33 mouse cellular contexts compared by ENCODE assay signal in genomic region chr2:93840109-93840508, GRCm38 (mm10). TPM values are rescaled to one million over a fixed set of nuclear protein-coding genes. Genes with fewer than 3 reads are reported as not detected.
DNase-seq lines count a peak whose midpoint lies in the region; ATAC-seq and TF ChIP-seq lines count a peak whose summit lies in the region.
"Had no signal": no experiment of that assay in that cellular context is flagged by ENCODE, and none has a peak within 500 bp of the region (broad histone marks: within the 10 kb centered on the region; RNA-seq: fewer than 3 reads in every experiment).

No protein-coding gene starts in this region.

- no peaks in the 10 kb centered on the region for H3K27me3 ChIP-seq in cerebellum, adult 2 months (ENCODE audit: control insufficient read depth, insufficient read depth, low read length)
- H3K27me3 ChIP-seq in hindbrain, postnatal 0 days (ENCODE audit: insufficient read depth, low read length), result no peaks in the 10 kb centered on the region
- H3K27me3 ChIP-seq in hindbrain, embryonic 16.5 days (replicated peaks; ENCODE audit: control insufficient read depth, insufficient read depth, low read length), result no peaks in the 10 kb centered on the region
- H3K27me3 ChIP-seq: embryonic facial prominence, embryonic 15.5 days; forebrain, embryonic 12.5 days; heart, embryonic 15.5 days; hindbrain, embryonic 13.5 days; limb, embryonic 13.5 days; lung, embryonic 15.5 days; neural tube, embryonic 12.5 days had no signal

- no peak overlapping the region for H3K9ac ChIP-seq in hindbrain, postnatal 0 days (replicated peaks; ENCODE audit: low read length)
- H3K9ac ChIP-seq in hindbrain, embryonic 16.5 days (ENCODE audit: low read depth, low read length), result no peak overlapping the region
- H3K9ac ChIP-seq: embryonic facial prominence, embryonic 15.5 days; forebrain, embryonic 12.5 days; forebrain, postnatal 0 days; heart, embryonic 15.5 days; hindbrain, embryonic 13.5 days; limb, embryonic 13.5 days; lung, embryonic 15.5 days; neural tube, embryonic 12.5 days had no signal

- peak; percentile 43 to 65 for DNase-seq in cerebellum, adult 2 months
- DNase-seq in cerebellum, adult 9-11 months, result no peak
- DNase-seq in frontal cortex, postnatal 14 days (ENCODE audit: low spot score in 2 of 2), result no peak
- DNase-seq in hindbrain, postnatal 0 days (ENCODE audit: low spot score), result peak; percentile 53
- peak; percentile 67 for DNase-seq in brain, adult 2 months (ENCODE audit: low read depth, low spot score)
- DNase-seq: adrenal gland, postnatal 10 days; forebrain, postnatal 0 days; heart, postnatal 4 days; kidney, adult 11 months; kidney, postnatal 25 days; thymus, adult 2 months; thymus, postnatal 4 days had no signal

- no peak for TF ChIP-seq POLR2A in cerebellum, adult 2 months (IDR thresholded peaks at IDR 0.05; ENCODE audit: borderline replicate concordance, insufficient read depth, low read length)

- 0 out of 2 replicates have a peak, but pooled peaks have one; percentile 34 for ATAC-seq in frontal cortex, adult (ENCODE audit: low TSS enrichment)
- ATAC-seq in hindbrain, postnatal 0 days, result peak; percentile 52; the same call in 1 of the 2 replicates
- no peak for ATAC-seq in hindbrain, embryonic 16.5 days
- ATAC-seq: forebrain, postnatal 0 days; inflammation-experienced regulatory T-cells, adult 6 months; midbrain, embryonic 16.5 days had no signal

- H3K4me3 ChIP-seq in cerebellum, adult 2 months (replicated peaks; ENCODE audit: insufficient read depth, low read depth, low read length), result no peak overlapping the region
- H3K4me3 ChIP-seq in hindbrain, postnatal 0 days (ENCODE audit: low read length), result no peak overlapping the region
- H3K4me3 ChIP-seq in hindbrain, embryonic 16.5 days (ENCODE audit: low read length), result no peak overlapping the region
- H3K4me3 ChIP-seq: embryonic facial prominence, embryonic 10.5 days; embryonic facial prominence, embryonic 15.5 days; forebrain, embryonic 12.5 days; heart, embryonic 10.5 days; heart, embryonic 15.5 days; hindbrain, embryonic 13.5 days; limb, embryonic 13.5 days; lung, embryonic 15.5 days; midbrain, embryonic 10.5 days; myocyte; neural tube, embryonic 12.5 days had no signal

- WGBS in cerebellum, adult 2 months, result 4% methylated on average over 6 of the region's 6 CpGs
- 44% methylated on average over 6 of the region's 6 CpGs for WGBS in hindbrain, postnatal 0 days
- WGBS in hindbrain, embryonic 16.5 days, result 64% methylated on average over 6 of the region's 6 CpGs

- H3K27ac ChIP-seq in cerebellum, adult 2 months (ENCODE audit: insufficient read depth, low read length), result no peak overlapping the region
- no peak overlapping the region for H3K27ac ChIP-seq in hindbrain, postnatal 0 days
- no peak overlapping the region for H3K27ac ChIP-seq in hindbrain, embryonic 16.5 days (ENCODE audit: low read depth, low read length)
- H3K27ac ChIP-seq: embryonic facial prominence, embryonic 10.5 days; embryonic facial prominence, embryonic 15.5 days; forebrain, embryonic 12.5 days; heart, embryonic 10.5 days; heart, embryonic 15.5 days; hindbrain, embryonic 13.5 days; limb, embryonic 13.5 days; lung, embryonic 15.5 days; midbrain, embryonic 10.5 days; neural tube, embryonic 12.5 days had no signal

- H3K36me3 ChIP-seq in hindbrain, postnatal 0 days (ENCODE audit: insufficient read depth, low read length), result peaks cover 17% of the 10 kb centered on the region; the same call in 1 of the 2 replicates
- peaks cover 18% of the 10 kb centered on the region; the same call in 1 of the 2 replicates for H3K36me3 ChIP-seq in hindbrain, embryonic 16.5 days (ENCODE audit: control insufficient read depth, insufficient read depth, low read length)

- H3K9me3 ChIP-seq in hindbrain, postnatal 0 days (ENCODE audit: low read length), result no peaks in the 10 kb centered on the region
- no peaks in the 10 kb centered on the region for H3K9me3 ChIP-seq in hindbrain, embryonic 16.5 days (ENCODE audit: control insufficient read depth, low read length)
- H3K9me3 ChIP-seq: embryonic facial prominence, embryonic 10.5 days; embryonic facial prominence, embryonic 15.5 days; forebrain, embryonic 12.5 days; G1E; heart, embryonic 10.5 days; heart, embryonic 15.5 days; limb, embryonic 13.5 days; lung, embryonic 15.5 days; midbrain, embryonic 10.5 days; neural tube, embryonic 12.5 days had no signal

- peak; percentile 33; the same call in 1 of the 2 replicates for TF ChIP-seq CTCF in cerebellum, adult 2 months (IDR thresholded peaks at IDR 0.05; ENCODE audit: borderline replicate concordance, insufficient read depth, low read depth, low read length)
- peak; percentile 37 for TF ChIP-seq CTCF in hindbrain, postnatal 0 days (IDR thresholded peaks at IDR 0.05; ENCODE audit: low read depth)

- no peak overlapping the region for H3K4me2 ChIP-seq in hindbrain, postnatal 0 days (ENCODE audit: low read depth, low read length)
- no peak overlapping the region for H3K4me2 ChIP-seq in hindbrain, embryonic 16.5 days (ENCODE audit: low read length)
- H3K4me2 ChIP-seq: embryonic facial prominence, embryonic 15.5 days; forebrain, embryonic 12.5 days; heart, embryonic 15.5 days; hindbrain, embryonic 13.5 days; limb, embryonic 13.5 days; liver, embryonic 11.5 days; lung, embryonic 15.5 days; neural tube, embryonic 12.5 days had no signal

- H3K4me1 ChIP-seq in cerebellum, adult 2 months (ENCODE audit: control insufficient read depth, insufficient read depth, low read length), result 0 out of 2 replicates have a peak, but pooled peaks cover 3% of the 10 kb centered on the region
- no peaks in the 10 kb centered on the region for H3K4me1 ChIP-seq in hindbrain, postnatal 0 days (ENCODE audit: insufficient read depth, low read length)
- no peaks in the 10 kb centered on the region for H3K4me1 ChIP-seq in hindbrain, embryonic 16.5 days (ENCODE audit: control insufficient read depth, insufficient read depth, low read depth, low read length)
- H3K4me1 ChIP-seq: embryonic facial prominence, embryonic 10.5 days; embryonic facial prominence, embryonic 15.5 days; forebrain, embryonic 12.5 days; hindbrain, embryonic 13.5 days; limb, embryonic 13.5 days; lung, embryonic 15.5 days; midbrain, embryonic 10.5 days; neural tube, embryonic 12.5 days had no signal

RNA-seq across cellular contexts. Expression of gene Accs, which starts 9.6 kb away (rescaled TPM):
- polyA plus RNA-seq in cerebellum, adult 2 months (2012; rRNA removed), result 10.6 and 12.8 TPM in 2 replicates
- total RNA-seq in hindbrain, postnatal 0 days (2014; rRNA removed), result 12.0 and 19.1 TPM in 2 replicates
- polyA plus RNA-seq in hindbrain, postnatal 0 days (2015; fragmentation: Nextera tagmentation; extraction: Ambion mirVana), result 6.5 and 6.6 TPM in 2 replicates
- 4.0 and 6.3 TPM in 2 replicates for polyA plus RNA-seq in hindbrain, embryonic 16.5 days (2015; fragmentation: Nextera tagmentation; extraction: Ambion mirVana)

RNA-seq across cellular contexts. Expression of gene Ext2, which starts 17.7 kb away (rescaled TPM):
- polyA plus RNA-seq in cerebellum, adult 2 months (2012; rRNA removed), result 40.1 and 42.3 TPM in 2 replicates
- 34.9 and 37.8 TPM in 2 replicates for total RNA-seq in hindbrain, postnatal 0 days (2014; rRNA removed)
- polyA plus RNA-seq in hindbrain, postnatal 0 days (2015; fragmentation: Nextera tagmentation; extraction: Ambion mirVana), result 69.8 and 70.3 TPM in 2 replicates
- polyA plus RNA-seq in hindbrain, embryonic 16.5 days (2015; fragmentation: Nextera tagmentation; extraction: Ambion mirVana), result 68.2 and 81.9 TPM in 2 replicates

RNA-seq across cellular contexts. Expression of gene Accsl, which starts 28.8 kb away (rescaled TPM):
- polyA plus RNA-seq in cerebellum, adult 2 months (2012; rRNA removed), result 0.72 and 1.1 TPM in 2 replicates
- total RNA-seq in hindbrain, postnatal 0 days (2014; rRNA removed), result not detected in 2 replicates
- polyA plus RNA-seq in hindbrain, postnatal 0 days (2015; fragmentation: Nextera tagmentation; extraction: Ambion mirVana), result 0.30 and 0.39 TPM in 2 replicates
- polyA plus RNA-seq in hindbrain, embryonic 16.5 days (2015; fragmentation: Nextera tagmentation; extraction: Ambion mirVana), result 0.40 TPM in 1 of 2 replicates, not detected in the other
- total RNA-seq: G1E; heart, postnatal 4 days; layer of hippocampus, adult 18-20 months; megakaryocyte progenitor cell, adult 5-6 weeks had no signal
- polyA plus RNA-seq: G1E; heart, embryonic 10.5 days; heart, embryonic 15.5 days; inflammation-experienced regulatory T-cells, adult 6 months; kidney, embryonic 14.5 days; limb, embryonic 13.5 days; liver, embryonic 11.5 days; liver, embryonic 16.5 days; midbrain, embryonic 10.5 days had no signal

Comparison
In these comparisons a context has a peak if more than half of its experiments do, and no peak if none do; other contexts are left out.
1. DNase-seq: peak in cerebellum, adult 2 months (2 of 2), hindbrain, postnatal 0 days (single experiment) and brain, adult 2 months (single experiment); none in cerebellum, adult 9-11 months (single experiment) and frontal cortex, postnatal 14 days (0 of 2).